Mouse (Mus musculus) liver, adult 2 months (tissue): ENCODE measurements at regions not wholly inside any gene's neighbourhood (a gene's known extent, or its start where the extent isn't known, plus 50 kb on each side); places are given as distances from the start of the nearest gene placed in this dataset.

Experiments
- CTCF ChIP-seq: fragments of 200-500 bp; IDR thresholded peaks from 2 replicates; pipeline ENCODE4 v1.5.1; 2011; ENCODE audit warnings: low read depth, low read length, control low read depth
- POLR2A ChIP-seq: fragments of 200-500 bp; IDR thresholded peaks from 2 replicates; pipeline ENCODE4 v1.6.1; 2011; ENCODE audit warnings: low read length, control low read depth; ENCODE audit not compliant: insufficient read depth; ENCODE audit errors: extremely low read depth

GRCm38 (mm10) chr5:138922116-138922515, 75.1 kb downstream of the Pdgfa start:
- TF ChIP-seq CTCF (no peak), POLR2A (no peak)
